Mouse (Mus musculus) forebrain, embryonic 11.5 days (tissue): ENCODE results near the gene Ryr2. TPM values are rescaled to one million over a fixed set of nuclear protein-coding genes. Genes with fewer than 3 reads are reported as not detected.

ENCODE experiments used
- ATAC-seq: fragments of 200-750 bp; cut with Nextera tagmentation; replicated peaks from 2 replicates; pipeline ENCODE4 v1.8.0; 2017; ENCODE audit warnings: moderate TSS enrichment; ENCODE audit not compliant: low FRiP score
- DNase-seq: peaks from one replicate; pipeline ENCODE4 v3.0.0-alpha.2; 2017; ENCODE audit warnings: low spot score
- H3K27ac ChIP-seq: fragments of 300-500 bp; sonication (generic); 2 replicates; pipeline ENCODE4 v1.5.1; 2014; ENCODE audit warnings: low read depth, low read length
- H3K27me3 ChIP-seq: fragments of 300-500 bp; sonication (generic); 2 replicates; pipeline ENCODE4 v1.6.1; 2014; ENCODE audit warnings: mild to moderate bottlenecking, low read length, mixed read lengths; ENCODE audit not compliant: control insufficient read depth, insufficient read depth
- H3K36me3 ChIP-seq: fragments of 300-500 bp; sonication (generic); 2 replicates; pipeline ENCODE4 v1.6.1; 2014; ENCODE audit warnings: mild to moderate bottlenecking, low read length, moderate library complexity, mixed read lengths; ENCODE audit not compliant: control insufficient read depth, insufficient read depth
- H3K4me1 ChIP-seq: fragments of 300-500 bp; sonication (generic); replicated peaks from 2 replicates; pipeline ENCODE4 v1.6.1; 2014; ENCODE audit warnings: low read length, mixed read lengths; ENCODE audit not compliant: control insufficient read depth, insufficient read depth
- H3K4me2 ChIP-seq: fragments of 300-500 bp; sonication (generic); 2 replicates; pipeline ENCODE4 v1.6.1; 2014; ENCODE audit warnings: low read depth, mild to moderate bottlenecking, low read length, moderate library complexity, mixed read lengths; ENCODE audit not compliant: severe bottlenecking
- H3K4me3 ChIP-seq: fragments of 300-500 bp; sonication (generic); 2 replicates; pipeline ENCODE4 v1.5.1; 2014; ENCODE audit warnings: low read depth, low read length
- H3K9ac ChIP-seq: fragments of 300-500 bp; sonication (generic); 2 replicates; pipeline ENCODE4 v1.6.1; 2014; ENCODE audit warnings: low read length
- H3K9me3 ChIP-seq: fragments of 300-500 bp; sonication (generic); 2 replicates; pipeline ENCODE4 v1.6.1; 2016; ENCODE audit warnings: low read length, mixed read lengths; ENCODE audit not compliant: control insufficient read depth
- WGBS: fragments of 180-500 bp; shearing (Covaris S2); extraction: QIAGEN DNeasy Blood & Tissue Kit; methylation state at CpG from one replicate; pipeline ENCODE4 v1.1.7; 2014; 5-methylcytosine and 5-hydroxymethylcytosine counted together
- polyA plus RNA-seq: library from polyadenylated mRNA; unstranded; fragments of >200 nt; fragmentation: Nextera tagmentation; extraction: Ambion mirVana; gene quantifications from 2 replicates; pipeline ENCODE4 v1.2.1, GENCODE M21; 2014

Gene Ryr2
- polyA plus RNA-seq, 1 experiment from 2014 or later, result 0.51 TPM

DNA sequence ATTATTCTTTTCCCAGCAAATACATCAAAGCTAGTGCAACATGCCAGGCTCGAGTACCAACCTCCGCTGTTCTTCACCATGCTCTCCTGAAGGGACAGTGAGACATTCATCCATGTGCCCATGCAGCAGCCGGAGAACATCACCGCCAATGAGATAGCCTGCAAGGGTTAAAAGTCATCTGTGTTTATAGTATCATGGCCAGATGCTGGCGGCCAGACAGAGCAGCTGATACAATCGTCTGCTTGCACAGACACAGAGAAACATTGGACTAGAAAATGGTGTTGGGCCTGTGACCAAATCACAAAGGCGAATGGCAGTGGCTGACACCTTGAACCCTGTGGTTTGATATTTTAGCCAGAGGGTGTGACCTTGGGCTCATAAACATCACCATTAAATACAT, 238.7 kb downstream of the Ryr2 start:
- no peaks in the 10 kb centered on the region for H3K4me1 ChIP-seq
- H3K4me2 ChIP-seq, result no peak overlapping the region
- 87% methylated on average over 7 of the region's 7 CpGs for WGBS
- no peaks in the 10 kb centered on the region for H3K36me3 ChIP-seq
- H3K9me3 ChIP-seq, result no peaks in the 10 kb centered on the region
- no peak overlapping the region for H3K9ac ChIP-seq
- no peak overlapping the region for H3K4me3 ChIP-seq
- H3K27ac ChIP-seq, result no peak overlapping the region
- no peaks in the 10 kb centered on the region for H3K27me3 ChIP-seq
- DNase-seq (no peak), ATAC-seq (no peak)

DNA sequence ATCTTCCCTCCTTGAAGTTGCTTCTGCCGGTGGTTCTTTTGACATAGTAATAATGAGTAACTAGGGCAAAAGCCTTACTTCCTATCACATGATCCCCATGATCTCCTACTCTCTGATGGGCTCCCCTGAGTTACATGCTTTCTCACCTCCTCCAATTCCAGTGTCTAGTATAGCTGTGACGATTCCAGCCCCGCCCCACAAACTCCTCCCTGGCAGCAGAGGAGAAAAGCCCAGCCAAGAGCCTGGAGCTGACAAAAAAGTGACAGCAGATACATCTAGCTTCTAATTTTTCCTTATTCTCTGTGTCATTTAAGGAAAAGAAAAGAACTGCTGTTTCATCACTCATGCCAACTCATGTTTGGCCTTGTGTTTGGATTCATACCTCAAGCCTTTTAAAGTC, 241.5 kb downstream of the Ryr2 start:
- no peaks in the 10 kb centered on the region for H3K4me1 ChIP-seq
- no peaks in the 10 kb centered on the region for H3K27me3 ChIP-seq
- H3K9me3 ChIP-seq, result no peaks in the 10 kb centered on the region
- ATAC-seq (no peak), DNase-seq (no peak)
- no peak overlapping the region for H3K4me3 ChIP-seq
- H3K4me2 ChIP-seq, result no peak overlapping the region
- H3K27ac ChIP-seq, result no peak overlapping the region
- no peak overlapping the region for H3K9ac ChIP-seq
- 81% methylated on average over 3 of the region's 3 CpGs for WGBS
- H3K36me3 ChIP-seq, result no peaks in the 10 kb centered on the region

DNA sequence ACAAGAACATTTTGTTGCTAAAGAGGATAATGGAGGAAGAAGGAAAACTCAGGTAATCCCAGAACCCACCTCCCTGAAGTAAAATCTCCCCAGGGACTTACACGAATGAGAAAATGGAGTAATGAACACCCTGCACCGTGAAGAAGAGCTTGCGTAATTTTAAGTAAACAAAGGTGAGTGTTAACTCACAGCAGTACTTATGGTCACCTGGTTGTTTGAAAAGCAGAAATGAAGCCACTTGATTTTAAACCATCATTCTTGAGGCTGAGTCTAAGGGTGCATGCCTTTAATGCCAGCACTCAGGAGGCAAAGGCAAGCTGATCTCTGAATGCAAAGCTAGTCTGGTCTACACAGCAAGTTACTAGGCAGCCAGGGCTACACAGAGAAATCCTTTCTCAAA, 255.1 kb downstream of the Ryr2 start:
- ATAC-seq (no peak), DNase-seq (no peak)
- Histone ChIP-seq H3K4me2 (no peak overlapping the region), H3K4me3 (no peak overlapping the region), H3K36me3 (no peaks in the 10 kb centered on the region), H3K9ac (no peak overlapping the region), H3K27ac (no peak overlapping the region), H3K4me1 (no peaks in the 10 kb centered on the region), H3K27me3 (no peaks in the 10 kb centered on the region), H3K9me3 (no peaks in the 10 kb centered on the region)
- 89% methylated on average over 3 of the region's 3 CpGs for WGBS

DNA sequence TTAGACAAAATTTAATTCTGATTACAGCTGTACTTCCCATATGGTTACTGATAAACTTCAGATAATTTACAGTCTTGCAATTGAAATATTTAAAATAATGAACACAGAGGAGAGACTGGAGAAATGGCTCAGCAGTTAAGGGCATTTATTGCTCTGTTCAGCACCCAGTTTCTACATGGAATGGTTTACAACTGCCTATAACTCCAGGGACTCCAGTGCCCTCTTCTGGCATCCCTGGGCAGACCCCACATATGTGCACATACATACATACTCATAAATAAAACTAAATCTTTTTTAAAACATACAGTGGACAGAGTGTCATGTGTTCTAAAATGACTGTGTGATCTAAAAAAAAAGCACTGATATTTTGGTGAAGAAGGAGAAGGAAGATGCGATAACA, 262.9 kb downstream of the Ryr2 start:
- no peak overlapping the region for H3K4me2 ChIP-seq
- no peak overlapping the region for H3K27ac ChIP-seq
- no peaks in the 10 kb centered on the region for H3K36me3 ChIP-seq
- no peaks in the 10 kb centered on the region for H3K4me1 ChIP-seq
- H3K4me3 ChIP-seq, result no peak overlapping the region
- no peaks in the 10 kb centered on the region for H3K27me3 ChIP-seq
- no peak overlapping the region for H3K9ac ChIP-seq
- ATAC-seq (no peak), DNase-seq (no peak)
- WGBS, result 97% methylated on average over 1 of the region's 1 CpGs
- H3K9me3 ChIP-seq, result no peaks in the 10 kb centered on the region

DNA sequence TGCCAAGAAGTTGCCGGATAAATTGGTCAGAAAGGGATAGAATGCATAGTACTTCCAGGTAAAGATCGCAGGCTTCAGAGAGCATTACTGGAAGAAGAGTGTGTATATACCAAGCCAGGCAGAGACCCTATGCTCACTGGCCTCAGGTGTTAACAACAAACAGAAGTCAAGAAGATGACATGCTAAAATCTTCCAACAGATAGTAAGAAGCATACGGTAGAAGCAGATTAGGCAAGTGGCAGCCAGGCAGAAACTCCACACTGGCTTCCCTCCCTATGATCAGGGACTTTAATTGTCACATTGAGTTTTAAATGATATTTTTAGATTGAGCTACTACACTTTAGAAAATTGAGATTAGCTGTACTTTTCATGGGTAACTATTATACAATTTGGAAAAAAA, 268.9 kb downstream of the Ryr2 start:
- ATAC-seq (no peak), DNase-seq (no peak)
- H3K27me3 ChIP-seq, result no peaks in the 10 kb centered on the region
- H3K36me3 ChIP-seq, result no peaks in the 10 kb centered on the region
- 94% methylated on average over 3 of the region's 3 CpGs for WGBS
- H3K4me3 ChIP-seq, result no peak overlapping the region
- no peak overlapping the region for H3K4me2 ChIP-seq
- H3K9ac ChIP-seq, result no peak overlapping the region
- H3K9me3 ChIP-seq, result no peaks in the 10 kb centered on the region
- H3K27ac ChIP-seq, result no peak overlapping the region
- H3K4me1 ChIP-seq, result no peaks in the 10 kb centered on the region

DNA sequence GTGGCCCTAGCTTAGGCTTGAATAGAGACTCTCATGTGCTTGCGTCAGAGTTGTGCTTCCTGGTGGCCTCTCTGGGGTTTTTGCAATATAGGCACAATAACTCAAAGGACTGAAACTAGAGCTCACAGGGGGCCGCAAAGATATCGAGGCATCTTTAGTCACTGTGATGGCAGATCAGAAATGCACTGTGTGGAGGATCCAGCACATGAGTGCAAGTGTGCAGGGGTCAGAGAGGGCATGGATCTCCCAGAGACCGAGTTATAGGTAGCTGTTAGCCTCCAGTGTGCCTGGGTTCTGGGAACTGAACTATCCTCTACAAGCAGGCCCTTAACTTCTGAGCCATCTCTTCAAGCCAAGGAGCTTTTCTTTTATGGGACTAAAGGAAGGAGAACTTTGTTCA, 269.6 kb downstream of the Ryr2 start:
- Histone ChIP-seq H3K27me3 (no peaks in the 10 kb centered on the region), H3K4me1 (no peaks in the 10 kb centered on the region), H3K9me3 (no peaks in the 10 kb centered on the region), H3K4me3 (no peak overlapping the region), H3K36me3 (no peaks in the 10 kb centered on the region), H3K4me2 (no peak overlapping the region), H3K27ac (no peak overlapping the region), H3K9ac (no peak overlapping the region)
- DNase-seq, result no peak
- 90% methylated on average over 4 of the region's 4 CpGs for WGBS
- ATAC-seq, result no peak

DNA sequence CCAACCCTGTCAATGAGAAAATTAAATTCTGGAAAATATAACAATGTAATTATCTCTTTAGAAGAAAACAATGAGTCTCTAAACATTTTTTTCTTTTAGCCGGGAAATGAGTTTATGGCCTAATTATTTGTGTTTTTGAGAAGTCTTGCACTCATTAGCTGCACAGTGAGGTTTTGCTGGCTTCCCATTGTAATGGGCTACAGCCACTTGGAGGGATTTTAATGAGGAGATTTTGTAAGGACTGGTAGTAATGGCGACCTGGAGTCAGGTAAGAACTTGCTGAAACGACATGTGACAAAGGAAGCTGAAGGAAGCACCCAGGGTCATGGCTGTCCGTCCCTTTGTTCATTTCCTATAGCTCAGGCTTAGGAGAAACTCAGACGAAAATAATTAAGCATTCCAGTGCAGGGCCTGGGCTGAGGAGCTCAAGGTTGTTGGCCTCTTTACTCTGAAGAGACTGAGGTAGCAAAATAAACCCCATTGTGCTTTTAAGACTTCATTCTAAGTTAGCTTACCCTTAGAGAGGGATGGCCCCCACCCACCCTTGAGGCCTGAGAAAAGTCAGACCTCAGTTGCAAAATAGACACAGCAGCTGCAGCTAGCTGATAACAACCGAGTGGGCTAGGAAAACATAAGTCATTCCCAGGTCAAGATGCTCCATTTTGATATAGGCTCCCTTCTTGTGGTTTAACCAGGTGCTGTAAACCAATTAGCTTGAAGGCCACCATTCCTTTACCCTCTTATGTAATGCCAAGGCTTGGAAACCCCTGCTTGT, 270.3 kb downstream of the Ryr2 start:
- H3K4me2 ChIP-seq, result no peak overlapping the region
- DNase-seq (no peak), ATAC-seq (peak; percentile 60)
- no peaks in the 10 kb centered on the region for H3K4me1 ChIP-seq
- H3K27me3 ChIP-seq, result no peaks in the 10 kb centered on the region
- no peaks in the 10 kb centered on the region for H3K9me3 ChIP-seq
- H3K27ac ChIP-seq, result no peak overlapping the region
- H3K4me3 ChIP-seq, result no peak overlapping the region
- 30% methylated on average over 6 of the region's 6 CpGs for WGBS
- H3K36me3 ChIP-seq, result no peaks in the 10 kb centered on the region
- H3K9ac ChIP-seq, result no peak overlapping the region

DNA sequence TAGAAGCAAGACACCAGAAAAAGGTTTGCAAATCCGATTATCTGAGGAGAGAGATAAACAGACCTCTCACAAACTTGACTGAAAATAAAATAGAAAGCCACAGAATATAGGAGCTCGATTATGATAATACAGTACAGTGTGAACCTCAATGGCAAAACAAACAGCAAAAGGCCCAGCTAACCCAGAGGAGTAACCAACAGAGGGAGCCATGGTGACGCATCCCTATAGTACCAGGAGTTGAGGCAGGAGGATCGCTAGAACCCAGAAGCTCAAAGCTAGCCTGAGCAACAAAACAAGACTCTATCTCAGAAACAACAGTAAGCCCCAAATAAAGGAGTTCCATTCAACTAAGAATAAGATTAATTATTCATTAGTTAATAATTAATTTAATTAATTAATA, 275.5 kb downstream of the Ryr2 start:
- DNase-seq (no peak), ATAC-seq (no peak)
- WGBS, result 73% methylated on average over 4 of the region's 4 CpGs
- Histone ChIP-seq H3K36me3 (no peaks in the 10 kb centered on the region), H3K4me1 (no peaks in the 10 kb centered on the region), H3K27ac (no peak overlapping the region), H3K9me3 (no peaks in the 10 kb centered on the region), H3K9ac (no peak overlapping the region), H3K4me3 (no peak overlapping the region), H3K27me3 (no peaks in the 10 kb centered on the region), H3K4me2 (no peak overlapping the region)

DNA sequence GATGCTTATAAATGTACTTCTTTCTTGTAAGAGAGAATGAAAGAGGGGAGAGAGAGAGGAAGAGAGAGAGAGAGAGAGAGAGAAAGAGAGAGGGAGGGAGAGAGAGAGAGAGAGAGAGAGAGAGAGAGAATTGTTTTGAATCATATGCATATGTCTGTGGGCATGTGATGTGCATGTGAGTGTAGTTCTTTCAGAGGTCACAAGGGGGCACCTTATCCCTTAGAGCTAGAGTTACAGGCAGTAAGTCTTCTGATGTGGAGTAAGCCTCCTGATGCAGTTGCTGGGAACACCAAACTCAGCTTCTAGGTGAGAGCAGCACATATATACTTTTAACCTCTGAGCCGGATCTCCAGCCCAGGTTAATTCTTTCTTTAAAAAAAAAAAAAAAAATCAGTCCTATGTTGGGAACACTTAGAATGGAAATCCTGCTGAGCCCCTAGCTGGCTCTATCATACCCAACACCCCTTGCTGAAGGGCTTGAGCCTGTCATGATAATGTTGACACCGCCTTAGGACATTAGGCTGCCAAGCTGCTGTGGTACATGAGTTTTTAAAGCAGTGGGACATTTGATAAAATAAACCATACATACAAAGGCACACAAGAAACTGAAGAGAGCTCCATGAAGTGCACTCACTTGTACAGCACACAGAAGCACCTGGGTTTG, 281.1 kb downstream of the Ryr2 start:
- no peak overlapping the region for H3K4me2 ChIP-seq
- no peaks in the 10 kb centered on the region for H3K4me1 ChIP-seq
- DNase-seq, result no peak
- H3K4me3 ChIP-seq, result no peak overlapping the region
- WGBS, result 96% methylated on average over 2 of the region's 2 CpGs
- no peak for ATAC-seq
- no peaks in the 10 kb centered on the region for H3K9me3 ChIP-seq
- H3K36me3 ChIP-seq, result no peaks in the 10 kb centered on the region
- no peak overlapping the region for H3K9ac ChIP-seq
- no peak overlapping the region for H3K27ac ChIP-seq
- no peaks in the 10 kb centered on the region for H3K27me3 ChIP-seq
